Mouse (Mus musculus) MEL (cell line): ENCODE measurements around the gene Kpna2.

ENCODE experiments used
- CHD1 ChIP-seq: IDR thresholded peaks from 2 replicates; pipeline ENCODE4 v1.6.1; 2012; ENCODE audit warnings: low read depth, mild to moderate bottlenecking, inconsistent platforms, low read length, improper control_type of control experiment
- CHD2 ChIP-seq: IDR thresholded peaks from 2 replicates; pipeline ENCODE4 v1.6.1; 2011; ENCODE audit warnings: low read length, improper control_type of control experiment
- CTCF ChIP-seq, 3 experiments: IDR thresholded peaks in 2 of 3; conservative IDR thresholded peaks in 1 of 3; 2 replicates each; pipeline ENCODE4 v1.5.1; 2011 to 2012; ENCODE audit warnings: low read length in 3 of 3, low read depth in 2 of 3, mild to moderate bottlenecking in 2 of 3, improper control_type of control experiment in 1 of 3, inconsistent platforms in 1 of 3, mixed read lengths in 1 of 3, moderate library complexity in 1 of 3; ENCODE audit not compliant: control insufficient read depth in 1 of 3, insufficient read depth in 1 of 3, poor library complexity in 1 of 3, severe bottlenecking in 1 of 3
- E2F4 ChIP-seq: IDR thresholded peaks from 2 replicates; pipeline ENCODE4 v1.6.1; 2011; ENCODE audit warnings: low read depth, low read length, improper control_type of control experiment, borderline replicate concordance
- JUND ChIP-seq: IDR thresholded peaks from 2 replicates; pipeline ENCODE4 v1.6.1; 2011; ENCODE audit warnings: low read depth, mild to moderate bottlenecking, improper control_type of control experiment, low read length
- MAFK ChIP-seq: IDR thresholded peaks from 2 replicates; pipeline ENCODE4 v1.6.1; 2011; ENCODE audit warnings: low read depth, mild to moderate bottlenecking, low read length, improper control_type of control experiment, borderline replicate concordance
- MXI1 ChIP-seq: IDR thresholded peaks from 2 replicates; pipeline ENCODE4 v1.6.1; 2011; ENCODE audit warnings: mild to moderate bottlenecking, low read depth, low read length, improper control_type of control experiment
- POLR2A ChIP-seq, 2 experiments: IDR thresholded peaks; 2 replicates each; pipeline ENCODE4 v1.6.1; 2011 to 2012; ENCODE audit warnings: low read length in 2 of 2, mild to moderate bottlenecking in 2 of 2, control low read depth in 1 of 2, improper control_type of control experiment in 1 of 2, low read depth in 1 of 2, moderate library complexity in 1 of 2; ENCODE audit not compliant: control insufficient read depth in 1 of 2, insufficient read depth in 1 of 2, poor library complexity in 1 of 2
- POLR2AphosphoS5 ChIP-seq: IDR thresholded peaks from 2 replicates; pipeline ENCODE4 v1.6.1; 2012; ENCODE audit warnings: low read depth, borderline replicate concordance, mild to moderate bottlenecking, inconsistent platforms, low read length, moderate library complexity, mixed read lengths
- UBTF ChIP-seq: IDR thresholded peaks from 2 replicates; pipeline ENCODE4 v1.6.1; 2012; ENCODE audit warnings: low read depth, mild to moderate bottlenecking, inconsistent platforms, low read length, improper control_type of control experiment, moderate library complexity, borderline replicate concordance; ENCODE audit not compliant: insufficient read depth
- USF1 ChIP-seq: IDR thresholded peaks from 2 replicates; pipeline ENCODE4 v1.6.1; 2014; ENCODE audit warnings: low read depth, mild to moderate bottlenecking, inconsistent platforms, low read length, improper control_type of control experiment, moderate library complexity
- ZMIZ1 ChIP-seq: IDR thresholded peaks from 2 replicates; pipeline ENCODE4 v1.6.1; 2012; ENCODE audit warnings: low read depth, mild to moderate bottlenecking, inconsistent platforms, low read length, improper control_type of control experiment, moderate library complexity
- ZNF384 ChIP-seq: IDR thresholded peaks from 2 replicates; pipeline ENCODE4 v1.6.1; 2012; ENCODE audit warnings: low read depth, mild to moderate bottlenecking, inconsistent platforms, low read length, improper control_type of control experiment

DNA sequence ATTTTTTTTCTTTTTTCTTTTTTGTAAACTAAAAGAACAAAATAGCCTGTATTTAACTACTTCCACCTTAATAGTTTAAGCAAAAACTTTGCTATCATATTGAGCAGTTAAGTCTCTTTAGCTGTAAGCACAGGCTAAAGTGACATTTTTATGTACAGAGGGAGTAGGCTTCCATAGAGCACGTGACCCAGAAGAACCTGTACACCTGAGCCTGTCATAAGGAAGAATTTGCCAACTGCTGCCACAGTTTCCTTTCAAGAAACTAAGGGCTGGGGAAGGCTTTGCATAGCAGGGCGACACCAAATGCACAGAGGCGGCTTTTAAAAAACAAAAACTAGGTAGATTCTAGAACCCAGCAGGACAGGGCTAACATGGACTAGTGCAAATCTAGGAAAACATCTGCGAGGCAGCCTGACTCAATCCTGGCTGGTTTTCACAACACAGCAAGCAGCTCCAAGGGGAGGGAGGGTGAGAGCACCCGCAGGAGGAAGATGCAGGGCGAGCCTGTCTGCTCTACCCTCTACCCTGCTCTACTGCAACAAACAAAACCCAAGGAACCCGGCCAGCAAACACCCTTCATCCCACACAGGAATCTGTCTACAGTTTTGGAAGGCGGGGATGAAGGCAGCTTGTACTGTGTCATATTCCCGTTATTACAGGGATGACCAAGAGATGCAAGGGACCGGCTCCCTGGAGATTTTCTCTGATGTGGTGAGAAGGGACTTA lies 34.9 kb upstream of the Kpna2 start:
- no peak for TF ChIP-seq CTCF (IDR thresholded peaks at IDR 0.05 in 2 of 3, conservative IDR thresholded peaks at IDR 0.05 in 1 of 3; ENCODE audit: control insufficient read depth in 1 of 3, insufficient read depth in 1 of 3, low read depth in 2 of 3, low read length in 3 of 3, poor library complexity in 1 of 3, severe bottlenecking in 1 of 3)
- no peak for TF ChIP-seq E2F4
- no peak for TF ChIP-seq MAFK
- no peak for TF ChIP-seq UBTF
- TF ChIP-seq CHD2 = no peak
- no peak for TF ChIP-seq CHD1
- TF ChIP-seq POLR2A (IDR thresholded peaks at IDR 0.05; ENCODE audit: control insufficient read depth in 1 of 2, insufficient read depth in 1 of 2, low read depth in 1 of 2, low read length in 2 of 2, poor library complexity in 1 of 2) = no peak
- no peak for TF ChIP-seq USF1
- TF ChIP-seq POLR2AphosphoS5 = no peak
- TF ChIP-seq ZMIZ1 = no peak
- no peak for TF ChIP-seq JUND
- no peak for TF ChIP-seq ZNF384
- no peak for TF ChIP-seq MXI1
